28 mouse cellular contexts compared by ENCODE assay signal in genomic region chr14:28918871-28919270, GRCm38 (mm10).
DNase-seq lines count a peak whose midpoint lies in the region; ATAC-seq lines count a peak whose summit lies in the region.
"Had no signal": no experiment of that assay in that cellular context is flagged by ENCODE, and none has a peak within 500 bp of the region (broad histone marks: within the 10 kb centered on the region; RNA-seq: fewer than 3 reads in every experiment).

No protein-coding gene starts in this region.

- no peak overlapping the region for H3K4me3 ChIP-seq in forebrain, embryonic 14.5 days (ENCODE audit: low read depth, low read length)
- H3K4me3 ChIP-seq in forebrain, embryonic 13.5 days = no peak overlapping the region
- H3K4me3 ChIP-seq: embryonic facial prominence, embryonic 13.5 days; forebrain, embryonic 10.5 days; hindbrain, embryonic 10.5 days; hindbrain, embryonic 15.5 days had no signal

- WGBS in forebrain, embryonic 14.5 days = 70% methylated on average over 5 of the region's 5 CpGs
- WGBS in forebrain, embryonic 13.5 days = 85% methylated on average over 5 of the region's 5 CpGs

- H3K27me3 ChIP-seq in forebrain, embryonic 14.5 days (replicated peaks; ENCODE audit: control insufficient read depth, insufficient read depth, low read length) = no peaks in the 10 kb centered on the region
- H3K27me3 ChIP-seq in forebrain, embryonic 13.5 days = no peaks in the 10 kb centered on the region
- H3K27me3 ChIP-seq: embryonic facial prominence, embryonic 13.5 days; hindbrain, embryonic 15.5 days had no signal

- H3K9ac ChIP-seq in forebrain, embryonic 14.5 days (ENCODE audit: low read length) = no peak overlapping the region
- no peak overlapping the region for H3K9ac ChIP-seq in forebrain, embryonic 13.5 days
- H3K9ac ChIP-seq: embryonic facial prominence, embryonic 13.5 days; hindbrain, embryonic 15.5 days; liver, embryonic 14.5 days had no signal

- peak; percentile 16 for DNase-seq in forebrain, embryonic 14.5 days (ENCODE audit: low spot score)
- DNase-seq in layer of hippocampus, adult 18-20 months (ENCODE audit: low spot score in 2 of 2) = peak; percentile 46 to 82
- DNase-seq in layer of hippocampus, postnatal 25 days (ENCODE audit: extremely low spot score in 1 of 2, low spot score in 1 of 2) = no peak
- peak; percentile 19 to 77 for DNase-seq in layer of hippocampus, postnatal 14 days (ENCODE audit: low spot score in 2 of 2)
- no peak for DNase-seq in adrenal gland, postnatal 25 days
- DNase-seq in thymus, postnatal 36 days = no peak
- DNase-seq: adrenal gland, postnatal 14 days; cerebellum, adult 8-10 months; cerebellum, postnatal 36 days; gastrocnemius, postnatal 10 days; heart, postnatal 14 days; kidney, adult 11 months; kidney, postnatal 14 days; liver; lung, adult 2 months; lung, postnatal 10 days; midbrain, embryonic 14.5 days; retina, postnatal 1 day; right cerebral cortex, postnatal 14 days had no signal

- no peaks in the 10 kb centered on the region for H3K4me1 ChIP-seq in forebrain, embryonic 14.5 days (ENCODE audit: control insufficient read depth, insufficient read depth, low read length)
- H3K4me1 ChIP-seq in forebrain, embryonic 13.5 days = 0 out of 2 replicates have a peak, but pooled peaks cover 4% of the 10 kb centered on the region
- H3K4me1 ChIP-seq: forebrain, embryonic 10.5 days; hindbrain, embryonic 15.5 days had no signal

- no peak overlapping the region for H3K4me2 ChIP-seq in forebrain, embryonic 14.5 days (ENCODE audit: low read length)
- no peak overlapping the region for H3K4me2 ChIP-seq in forebrain, embryonic 13.5 days
- H3K4me2 ChIP-seq: embryonic facial prominence, embryonic 13.5 days; hindbrain, embryonic 15.5 days had no signal

- no peak for ATAC-seq in forebrain, embryonic 14.5 days
- no peak for ATAC-seq in forebrain, embryonic 13.5 days
- ATAC-seq: inflammation-experienced regulatory T-cells, adult 6 months had no signal

- no peaks in the 10 kb centered on the region for H3K9me3 ChIP-seq in forebrain, embryonic 14.5 days (replicated peaks; ENCODE audit: control insufficient read depth, low read length)
- no peaks in the 10 kb centered on the region for H3K9me3 ChIP-seq in forebrain, embryonic 13.5 days (replicated peaks)
- H3K9me3 ChIP-seq: embryonic facial prominence, embryonic 13.5 days; forebrain, embryonic 10.5 days; hindbrain, embryonic 10.5 days; hindbrain, embryonic 15.5 days had no signal

- no peak overlapping the region for H3K27ac ChIP-seq in forebrain, embryonic 14.5 days (ENCODE audit: low read depth, low read length)
- no peak overlapping the region for H3K27ac ChIP-seq in forebrain, embryonic 13.5 days
- H3K27ac ChIP-seq: embryonic facial prominence, embryonic 13.5 days; forebrain, embryonic 10.5 days; hindbrain, embryonic 10.5 days; hindbrain, embryonic 15.5 days; liver, embryonic 14.5 days; macrophage had no signal

- no peaks in the 10 kb centered on the region for H3K36me3 ChIP-seq in forebrain, embryonic 14.5 days (ENCODE audit: control insufficient read depth, insufficient read depth, low read length)
- H3K36me3 ChIP-seq in forebrain, embryonic 13.5 days (ENCODE audit: poor library complexity, severe bottlenecking) = no peaks in the 10 kb centered on the region
- H3K36me3 ChIP-seq: embryonic facial prominence, embryonic 13.5 days; forebrain, embryonic 10.5 days; G1E; hindbrain, embryonic 10.5 days; hindbrain, embryonic 15.5 days had no signal

Comparison
In these comparisons a context has a peak if more than half of its experiments do, and no peak if none do; other contexts are left out.
1. DNase-seq: peak in forebrain, embryonic 14.5 days (single experiment), layer of hippocampus, adult 18-20 months (2 of 2) and layer of hippocampus, postnatal 14 days (2 of 2); none in layer of hippocampus, postnatal 25 days (0 of 2), adrenal gland, postnatal 25 days (single experiment) and thymus, postnatal 36 days (0 of 2).